In genomic region chr19:21383491-21384226, GRCm38 (mm10) we compare ENCODE assay signal across 25 mouse cellular contexts.
DNase-seq lines count a peak whose midpoint lies in the region; ATAC-seq and TF ChIP-seq lines count a peak whose summit lies in the region.
"Had no signal": no experiment of that assay in that cellular context is flagged by ENCODE, and none has a peak within 500 bp of the region (broad histone marks: within the 10 kb centered on the region; RNA-seq: fewer than 3 reads in every experiment).

No protein-coding gene starts in this region.

- peak; percentile 77 for ATAC-seq in megakaryocyte progenitor cell, adult 5-6 weeks (replicated peaks; ENCODE audit: poor library complexity)
- ATAC-seq: CD4-positive, CD25-positive, alpha-beta regulatory T cell, adult 4 months; forebrain, postnatal 0 days had no signal

- no peak for TF ChIP-seq POLR2A in bone marrow, adult 2 months (IDR thresholded peaks at IDR 0.05; ENCODE audit: borderline replicate concordance, control insufficient read depth, low read depth, low read length)

- H3K27ac ChIP-seq in gastrocnemius, adult 2 months, result peak overlapping the region; percentile 84
- peak overlapping the region; percentile 85; the same call in 1 of the 2 replicates for H3K27ac ChIP-seq in bone marrow, adult 2 months (ENCODE audit: control insufficient read depth, insufficient read depth, low read depth, low read length, poor library complexity)
- H3K27ac ChIP-seq: embryonic facial prominence, embryonic 12.5 days; hindbrain, embryonic 12.5 days; limb, embryonic 15.5 days; liver, embryonic 15.5 days; neural tube, embryonic 15.5 days had no signal

- TF ChIP-seq CTCF in gastrocnemius, adult 2 months (IDR thresholded peaks at IDR 0.05), result no peak
- no peak for TF ChIP-seq CTCF in bone marrow, adult 2 months (IDR thresholded peaks at IDR 0.05; ENCODE audit: control insufficient read depth, insufficient read depth, low read length)

- WGBS in bone marrow, adult 2 months, result 37% methylated on average over 6 of the region's 6 CpGs

- H3K4me3 ChIP-seq in gastrocnemius, adult 2 months, result peak overlapping the region; percentile 43
- no peak overlapping the region for H3K4me3 ChIP-seq in bone marrow, adult 2 months (replicated peaks; ENCODE audit: control insufficient read depth, low read depth, low read length)
- H3K4me3 ChIP-seq: embryonic facial prominence, embryonic 12.5 days; hindbrain, embryonic 12.5 days; limb, embryonic 15.5 days; liver, embryonic 15.5 days; neural tube, embryonic 15.5 days had no signal

- peaks cover 2% of the 10 kb centered on the region; the same call in 1 of the 2 replicates for H3K4me1 ChIP-seq in bone marrow, adult 2 months (ENCODE audit: control insufficient read depth, insufficient read depth, low read length)
- H3K4me1 ChIP-seq: embryonic facial prominence, embryonic 12.5 days; hindbrain, embryonic 12.5 days; limb, embryonic 15.5 days; liver, embryonic 15.5 days; neural tube, embryonic 15.5 days had no signal

- intact Hi-C loops in gastrocnemius, adult 2 months (cut with DNase I), result no loop called here
- intact Hi-C loops in gastrocnemius, postnatal 14 days (cut with DNase I; ENCODE audit: low total_unique reads), result no loop called here
- intact Hi-C loops in heart, postnatal 25 days (cut with DNase I), result loop anchor here (10.0 kb wide), 1 partner anchor 501 kb away; no protein-coding TSS in a partner anchor

- no peak for DNase-seq in gastrocnemius, adult 2 months
- no peak for DNase-seq in gastrocnemius, postnatal 14 days
- peak; percentile 52 to 65 for DNase-seq in heart, adult 9 months (ENCODE audit: low spot score in 2 of 2)
- DNase-seq in heart, postnatal 25 days (ENCODE audit: low spot score), result no peak
- no peak for DNase-seq in layer of hippocampus, adult 9-10 months (ENCODE audit: low spot score)
- no peak for DNase-seq in yolk sac, embryonic 10.5 days (ENCODE audit: low spot score)
- DNase-seq: adrenal gland, postnatal 36 days; cerebellum, adult 11-12 months; cerebellum, postnatal 10 days; forebrain, postnatal 0 days; kidney, adult 11 months; kidney, postnatal 4 days; layer of hippocampus, adult 9-11 months; left cerebral cortex, postnatal 4 days; lung, postnatal 4 days; thymus, adult 18-20 months; thymus, postnatal 36 days had no signal

Comparison
In these comparisons a context has a peak if more than half of its experiments do, and no peak if none do; other contexts are left out.
1. DNase-seq: peak in heart, adult 9 months (2 of 2); none in gastrocnemius, adult 2 months (single experiment), gastrocnemius, postnatal 14 days (single experiment), heart, postnatal 25 days (single experiment), layer of hippocampus, adult 9-10 months (single experiment) and yolk sac, embryonic 10.5 days (single experiment).